Mouse (Mus musculus): ENCODE measurements around the gene C1qbp.

C1qbp gene

GRCm38 (mm10) chr11:70982557-70983228 lies at the start of gene C1qbp:
Gene C1qbp (minus strand): TSS chr11:70983026.
- peak; percentile 94 to 98 for DNase-seq (ENCODE audit: inconsistent age in 2 of 2, low spot score in 1 of 2)

- no peak for DNase-seq (ENCODE audit: inconsistent age in 2 of 2, low spot score in 1 of 2)
Observed at GRCm38 (mm10) chr11:71032070-71032469, 49.2 kb upstream of the C1qbp start.

- DNase-seq (ENCODE audit: inconsistent age in 2 of 2, low spot score in 1 of 2) = no peak
Observed at GRCm38 (mm10) chr11:71029403-71030118, 46.7 kb upstream of the C1qbp start.

- peak in 1 of 2 experiments; percentile 58 for DNase-seq (ENCODE audit: inconsistent age in 2 of 2, low spot score in 1 of 2)
Observed at GRCm38 (mm10) chr11:71028280-71028679, 45.5 kb upstream of the C1qbp start.

GRCm38 (mm10) chr11:71019201-71020068 lies 36.6 kb upstream of the C1qbp start, which contains the start of the genes Mis12 and Derl2:
Gene Mis12 (plus strand): TSS chr11:71019611.
Gene Derl2 (minus strand): TSS chr11:71019841.
- DNase-seq (ENCODE audit: inconsistent age in 2 of 2, low spot score in 1 of 2) = peak; percentile 99

DNA sequence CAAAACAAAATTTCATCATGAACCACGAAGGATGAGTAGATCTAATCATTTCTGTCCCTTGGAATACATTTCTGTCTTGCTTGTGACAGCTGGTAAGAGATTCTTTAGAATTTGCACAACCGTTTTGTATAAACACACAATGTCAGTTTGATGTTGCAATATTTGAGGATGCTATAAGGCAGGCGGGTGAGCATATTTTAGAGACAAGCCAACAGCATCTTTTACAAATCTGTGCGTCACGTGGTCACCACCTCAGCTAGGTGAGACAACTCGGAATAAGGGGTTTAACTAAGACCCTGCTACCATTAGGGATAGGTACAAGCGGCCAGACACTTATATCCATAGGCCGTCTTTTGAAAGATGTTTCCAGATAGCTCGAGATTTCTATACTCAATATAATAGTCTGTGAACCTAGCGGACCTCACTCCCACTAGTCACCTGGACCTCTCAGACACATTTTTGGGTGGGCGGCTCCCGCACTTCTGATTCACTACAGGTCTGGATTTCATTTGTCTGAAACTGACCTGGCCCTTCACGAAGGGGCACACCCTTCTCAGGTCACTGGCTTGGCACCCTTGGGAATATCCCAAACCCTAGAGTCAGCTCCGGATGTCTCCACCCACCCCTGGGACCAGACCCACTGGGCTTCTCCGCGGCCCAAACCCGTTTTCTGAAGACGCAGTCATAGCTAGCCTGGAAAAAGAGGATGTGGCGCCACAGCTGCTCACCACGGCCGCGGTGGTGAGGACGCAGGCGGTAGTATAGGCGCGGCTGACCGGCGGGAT lies 35.8 kb upstream of the C1qbp start:
- DNase-seq (ENCODE audit: inconsistent age in 2 of 2, low spot score in 1 of 2) = no peak

DNA sequence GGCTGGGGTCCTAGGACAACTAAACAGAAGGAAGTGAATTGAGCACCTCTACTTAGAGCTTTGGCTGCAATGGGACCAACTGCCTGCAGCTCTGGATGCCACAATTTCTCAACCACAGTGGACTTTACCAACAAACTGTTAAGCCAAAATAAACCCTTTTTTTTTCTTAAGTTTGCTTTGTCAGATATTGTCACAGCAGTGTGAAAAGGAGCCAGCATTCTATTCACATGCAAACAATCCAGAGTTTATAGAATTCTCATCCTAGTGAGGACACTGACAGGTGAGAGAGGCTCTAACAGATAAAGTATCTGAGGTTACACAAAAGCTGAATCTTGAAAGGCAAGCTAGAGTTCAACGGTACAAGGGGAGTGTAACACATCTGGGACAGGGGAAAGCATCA lies 34.2 kb upstream of the C1qbp start:
- no peak for DNase-seq (ENCODE audit: inconsistent age in 2 of 2, low spot score in 1 of 2)

DNA sequence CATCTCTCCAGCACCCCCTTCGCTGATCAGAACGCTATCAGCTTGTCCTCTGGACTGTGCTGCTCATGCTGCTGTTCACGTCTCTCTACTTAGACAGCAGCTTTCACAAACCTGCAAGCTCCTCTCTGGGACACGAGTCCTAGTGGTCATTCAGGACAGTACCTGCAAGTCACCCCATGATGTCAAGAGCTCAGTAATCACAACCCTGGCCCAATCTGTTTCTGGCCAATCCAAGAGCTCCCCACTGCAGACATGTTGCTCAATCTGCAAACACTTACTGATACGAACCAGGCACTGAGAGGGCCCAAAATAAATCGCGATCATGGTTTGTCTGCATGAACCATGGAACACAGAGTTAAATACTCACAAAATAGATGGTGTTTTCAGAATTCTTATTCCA lies 29.9 kb upstream of the C1qbp start:
- no peak for DNase-seq (ENCODE audit: inconsistent age in 2 of 2, low spot score in 1 of 2)

GRCm38 (mm10) chr11:71008321-71008720 lies 25.5 kb upstream of the C1qbp start:
- peak; percentile 27 to 71 for DNase-seq (ENCODE audit: inconsistent age in 2 of 2, low spot score in 1 of 2)

GRCm38 (mm10) chr11:71007831-71008230 lies 25.0 kb upstream of the C1qbp start:
- no peak for DNase-seq (ENCODE audit: inconsistent age in 2 of 2, low spot score in 1 of 2)

DNA sequence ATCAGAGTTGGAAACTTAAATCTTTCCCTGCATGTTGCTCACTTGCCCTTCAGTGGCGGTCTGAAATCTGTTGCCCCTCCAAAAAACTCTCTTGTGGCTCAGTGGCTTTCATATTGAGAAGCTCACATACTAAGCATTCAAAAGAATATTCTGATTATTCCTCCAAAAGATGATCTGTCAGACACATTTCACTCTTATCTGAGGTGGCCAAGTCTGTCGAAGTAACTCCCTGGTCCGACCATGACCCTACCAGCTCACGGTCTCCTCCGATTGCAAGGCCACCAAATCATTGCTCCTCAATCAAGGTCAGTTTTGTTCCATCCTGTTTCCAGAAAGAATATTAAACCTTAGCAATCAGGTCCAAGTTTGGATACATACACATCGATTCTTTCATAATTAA lies 24.2 kb upstream of the C1qbp start:
- DNase-seq (ENCODE audit: inconsistent age in 2 of 2, low spot score in 1 of 2) = peak; percentile 65 to 79

DNA sequence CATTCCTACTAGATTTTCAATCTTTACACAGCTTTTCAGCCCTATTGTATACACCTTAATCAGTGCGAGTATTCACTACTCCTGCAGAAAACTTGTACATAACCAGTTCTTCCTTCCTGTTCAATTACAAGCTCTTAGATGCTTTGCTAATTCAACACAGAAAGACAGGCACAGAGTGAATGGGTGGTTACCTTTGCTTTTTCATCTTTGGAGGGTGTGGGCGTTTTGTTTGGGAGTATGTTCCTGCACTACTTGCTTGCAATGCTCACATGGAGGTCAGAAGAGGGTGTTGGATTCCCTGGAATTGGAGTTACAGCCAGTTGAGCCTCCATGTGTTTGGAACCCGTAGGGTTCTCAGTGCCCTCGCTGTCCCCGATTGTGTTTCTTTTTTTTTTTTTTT lies 22.2 kb upstream of the C1qbp start:
- DNase-seq (ENCODE audit: inconsistent age in 2 of 2, low spot score in 1 of 2) = peak in 1 of 2 experiments; percentile 65

DNA sequence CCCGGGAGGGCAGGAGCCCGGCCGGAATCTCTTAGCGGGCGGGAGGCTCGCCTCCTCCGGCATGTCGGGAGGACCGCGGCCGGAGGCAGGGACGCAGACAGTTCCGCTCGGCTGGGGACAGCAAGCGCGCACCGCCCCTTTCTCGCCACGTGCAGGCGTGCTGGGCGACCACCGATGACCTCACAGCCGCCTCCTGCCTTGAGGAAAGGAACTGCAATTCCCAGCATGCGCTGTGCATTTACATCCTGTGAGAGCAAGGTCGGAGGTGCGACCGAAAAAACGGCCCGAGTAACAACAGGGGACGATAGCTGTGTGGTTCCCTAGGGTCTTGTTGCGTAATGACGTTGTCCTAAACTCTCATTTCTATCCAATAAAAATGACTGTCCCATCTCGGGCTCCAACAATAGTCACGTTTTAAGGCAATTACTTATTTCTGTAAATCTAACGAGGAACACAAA lies 21.5 kb upstream of the C1qbp start, which contains the start of gene Dhx33:
Dhx33 (minus strand) TSS at position 122 of the 458 bp plus-strand sequence.
- DNase-seq (ENCODE audit: inconsistent age in 2 of 2, low spot score in 1 of 2) = peak; percentile 98 to 99

DNA sequence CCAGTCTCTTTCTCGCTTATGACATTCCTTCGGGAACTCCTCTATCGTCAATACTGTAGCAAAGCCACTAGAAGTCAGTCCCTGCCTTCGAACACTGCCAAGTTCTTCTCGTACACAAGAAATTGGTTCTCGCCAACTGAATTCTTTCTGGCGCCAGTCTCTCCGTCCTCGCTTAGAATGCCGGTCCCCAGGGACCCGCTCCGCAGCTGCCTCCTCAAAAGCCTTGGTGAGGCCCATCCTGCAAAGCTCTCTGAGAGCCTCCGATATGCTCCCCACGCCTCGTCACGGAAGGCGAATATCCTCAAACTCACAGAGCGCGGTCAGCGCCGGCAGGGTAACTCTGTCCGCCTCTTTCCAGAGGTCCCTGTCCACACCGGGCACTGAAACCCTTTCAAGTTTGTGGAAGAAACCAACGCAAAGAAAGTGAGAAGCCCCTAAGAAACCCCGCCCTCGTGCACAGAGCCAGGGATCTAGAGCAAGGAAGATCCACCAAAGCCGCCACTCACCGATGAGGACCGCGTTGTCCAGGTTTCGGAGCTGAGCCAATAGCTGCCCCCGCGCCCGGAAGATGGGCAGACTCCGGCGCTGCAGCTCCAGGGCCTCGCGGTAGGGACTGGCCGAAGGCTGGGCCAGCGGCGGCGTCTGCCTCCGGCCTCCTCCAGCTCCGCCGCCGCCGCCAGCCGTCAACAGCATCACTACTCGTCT lies 20.9 kb upstream of the C1qbp start:
- no peak for DNase-seq (ENCODE audit: inconsistent age in 2 of 2, low spot score in 1 of 2)

- DNase-seq (ENCODE audit: inconsistent age in 2 of 2, low spot score in 1 of 2) = no peak
Observed at GRCm38 (mm10) chr11:71001167-71001566, 18.3 kb upstream of the C1qbp start.

- DNase-seq (ENCODE audit: inconsistent age in 2 of 2, low spot score in 1 of 2) = peak in 1 of 2 experiments; percentile 50
Observed at GRCm38 (mm10) chr11:70982030-70982429, 796 bp downstream of the C1qbp start.

DNA sequence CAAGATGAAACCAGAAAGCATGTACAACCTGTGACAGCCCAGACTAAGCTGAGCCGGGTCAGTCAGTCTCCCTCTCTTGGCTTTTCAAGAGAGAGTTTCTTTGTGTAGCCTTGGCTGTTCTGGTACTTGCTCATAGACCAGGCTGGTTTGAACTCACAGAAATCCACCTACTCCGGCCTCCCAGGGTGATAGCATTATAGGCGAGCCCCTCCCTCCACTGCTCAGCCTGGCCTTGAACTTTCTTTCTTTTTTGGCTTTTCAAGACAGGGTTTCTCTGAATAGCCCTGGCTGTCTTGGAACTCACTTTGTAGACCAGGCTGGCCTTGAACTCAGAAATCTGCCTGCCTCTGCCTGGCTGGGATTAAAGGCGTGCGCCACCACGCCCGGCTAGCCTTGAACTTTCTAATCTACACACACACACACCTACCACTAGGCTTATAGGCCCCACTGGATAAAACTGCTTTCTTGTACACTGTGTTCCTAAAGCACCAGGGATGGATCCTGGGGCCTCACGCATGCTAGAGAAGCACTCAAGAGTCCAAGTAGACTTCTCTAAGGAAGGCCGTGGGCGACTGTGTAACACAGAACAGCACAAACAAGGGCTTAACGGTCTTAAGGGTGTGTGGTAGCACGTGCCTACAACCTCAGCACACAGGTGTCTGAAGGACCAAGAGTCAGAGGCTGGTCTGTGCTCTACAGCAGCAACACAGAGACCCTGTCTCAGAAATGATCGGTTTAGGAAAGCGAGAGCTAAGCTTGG lies 1.9 kb downstream of the C1qbp start:
- DNase-seq (ENCODE audit: inconsistent age in 2 of 2, low spot score in 1 of 2) = peak in 1 of 2 experiments; percentile 36

DNA sequence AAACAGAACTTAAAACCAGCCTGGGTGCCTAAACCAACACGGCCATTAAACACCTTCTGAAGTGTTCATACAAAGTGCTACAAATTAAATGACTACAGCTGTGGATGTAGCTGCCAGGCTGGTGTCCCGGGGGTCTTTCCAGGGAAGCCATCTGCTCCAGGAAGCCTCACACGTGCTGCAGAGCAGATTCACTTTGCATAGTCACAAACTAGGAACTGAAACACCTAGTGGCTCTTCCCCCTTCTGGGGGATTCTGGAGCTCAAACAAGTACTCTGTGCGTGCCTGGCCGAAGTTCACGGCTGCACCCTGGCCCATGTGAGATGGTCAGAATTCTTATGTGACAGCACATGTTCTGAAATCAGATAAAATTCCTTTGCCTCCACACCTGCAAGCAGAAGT lies 2.6 kb downstream of the C1qbp start:
- no peak for DNase-seq (ENCODE audit: inconsistent age in 2 of 2, low spot score in 1 of 2)

- no peak for DNase-seq (ENCODE audit: inconsistent age in 2 of 2, low spot score in 1 of 2)
Observed at GRCm38 (mm10) chr11:70977293-70977692, 5.5 kb downstream of the C1qbp start.
